Mouse (Mus musculus): ENCODE measurements around the gene Aqp6.

Gene Aqp6

DNA sequence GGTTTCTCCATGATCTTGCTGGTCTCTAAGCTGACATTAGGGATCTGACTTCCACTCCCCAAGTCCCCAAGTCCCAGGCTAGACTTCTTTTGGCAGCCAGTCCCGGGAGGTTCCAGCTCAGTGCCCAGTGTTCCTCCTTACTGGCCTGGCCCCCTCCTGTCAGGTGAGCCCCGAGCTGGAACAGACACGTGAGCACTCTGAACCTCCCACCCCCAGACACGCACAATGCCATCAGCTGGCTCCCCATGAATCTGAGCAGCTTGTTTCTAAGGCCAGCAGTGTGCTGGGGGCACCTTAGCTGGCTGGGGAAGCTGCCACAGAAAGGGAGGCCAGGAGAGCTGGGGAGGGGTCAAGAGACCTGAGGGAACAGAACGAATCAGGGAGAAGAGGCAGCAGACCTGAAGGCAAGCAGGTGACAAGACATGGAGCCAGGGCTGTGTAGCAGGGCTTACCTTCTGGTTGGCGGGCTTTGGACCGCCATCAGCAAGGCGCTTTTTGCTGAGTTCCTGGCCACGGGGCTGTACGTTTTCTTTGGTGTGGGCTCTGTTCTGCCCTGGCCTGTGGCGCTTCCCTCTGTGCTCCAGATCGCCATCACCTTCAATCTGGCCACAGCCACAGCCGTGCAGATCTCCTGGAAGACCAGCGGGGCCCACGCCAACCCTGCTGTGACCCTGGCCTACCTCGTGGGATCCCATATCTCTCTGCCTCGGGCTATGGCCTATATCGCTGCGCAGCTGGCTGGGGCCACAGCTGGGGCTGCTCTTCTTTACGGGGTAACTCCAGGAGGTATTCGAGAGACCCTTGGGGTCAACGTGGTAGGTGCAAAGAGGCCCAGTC, at the start of gene Aqp6:
TSS of gene Aqp6 (plus strand) at position 415 of the 837 bp plus-strand sequence.
- DNase-seq (ENCODE audit: low read depth), result no peak

DNA sequence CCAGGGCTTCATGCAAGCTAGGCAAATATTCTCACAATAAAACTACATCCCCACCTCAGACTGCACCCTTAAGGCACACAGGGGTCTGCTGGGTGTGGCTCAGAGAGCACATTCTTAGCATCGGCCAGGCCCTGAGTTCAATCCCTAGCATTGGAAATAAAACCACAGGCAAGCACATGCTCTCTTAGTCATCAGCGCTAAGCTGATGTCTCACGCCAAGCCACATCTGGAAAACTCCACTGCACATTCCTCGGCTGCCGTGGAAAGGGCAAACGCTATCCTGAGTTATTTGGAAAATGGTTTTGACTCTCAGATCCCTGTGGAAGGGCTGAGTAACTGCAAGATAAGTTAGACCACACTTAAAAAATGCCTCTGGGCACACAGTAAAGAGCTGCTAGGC, 47.4 kb upstream of the Aqp6 start:
- DNase-seq (ENCODE audit: low read depth), result no peak

DNA sequence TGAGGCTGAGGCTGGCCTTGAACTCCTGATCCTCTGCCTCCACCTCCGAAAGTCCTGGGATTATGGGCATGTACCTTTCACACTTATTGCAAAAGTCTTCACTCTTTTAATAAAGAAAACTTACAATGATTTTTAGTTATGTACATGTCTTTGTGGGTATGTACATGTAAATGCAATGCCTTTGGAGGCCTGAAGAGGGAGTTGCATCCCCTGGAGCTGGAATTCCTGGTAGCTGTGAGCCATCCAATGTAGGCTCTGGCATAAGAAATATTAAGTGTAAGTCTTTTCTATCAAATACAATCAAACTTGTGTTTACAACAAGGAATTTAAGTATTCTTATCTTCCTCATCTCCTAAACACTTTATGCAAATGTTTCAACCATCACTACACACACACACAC, 42.3 kb upstream of the Aqp6 start:
- no peak for DNase-seq (ENCODE audit: low read depth)

DNA sequence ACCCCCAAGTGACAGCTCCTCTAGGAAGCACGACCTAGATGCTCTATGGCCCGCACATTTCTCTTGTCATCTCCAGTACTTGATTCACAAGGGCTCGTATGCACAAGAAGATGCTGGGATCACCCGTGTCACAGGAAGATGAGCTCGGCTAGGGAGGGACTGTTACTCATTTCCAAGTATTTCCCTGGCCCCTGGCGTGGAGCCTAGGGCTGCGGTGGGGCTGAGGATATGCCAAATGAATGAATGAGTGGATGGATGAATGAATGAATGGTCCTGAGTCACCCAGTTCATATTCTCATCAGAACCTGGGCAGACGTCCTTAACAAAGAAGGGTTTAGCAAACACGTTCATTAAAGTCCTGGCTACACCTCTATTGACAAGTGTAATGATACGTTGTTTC, 41.0 kb upstream of the Aqp6 start:
- DNase-seq (ENCODE audit: low read depth), result no peak

DNA sequence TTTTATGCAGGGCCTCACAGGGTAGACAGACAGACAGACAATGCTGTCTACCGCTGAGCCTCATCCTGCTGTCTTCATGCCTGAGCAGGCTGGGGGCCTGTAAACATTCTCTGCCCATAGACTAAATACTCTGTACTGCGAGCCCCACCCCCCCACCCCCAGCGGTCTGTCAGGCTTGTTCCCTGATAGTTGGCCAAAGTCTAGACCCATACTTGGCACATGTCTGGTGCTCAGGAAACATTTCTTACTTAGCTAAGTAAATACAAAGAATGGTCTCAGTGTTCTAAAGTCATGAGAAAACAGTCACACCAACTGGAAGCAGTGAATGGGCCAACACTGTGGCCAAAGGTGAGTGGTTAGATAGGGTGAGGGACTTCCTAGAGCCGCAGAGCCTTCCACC, 33.8 kb upstream of the Aqp6 start:
- no peak for DNase-seq (ENCODE audit: low read depth)

DNA sequence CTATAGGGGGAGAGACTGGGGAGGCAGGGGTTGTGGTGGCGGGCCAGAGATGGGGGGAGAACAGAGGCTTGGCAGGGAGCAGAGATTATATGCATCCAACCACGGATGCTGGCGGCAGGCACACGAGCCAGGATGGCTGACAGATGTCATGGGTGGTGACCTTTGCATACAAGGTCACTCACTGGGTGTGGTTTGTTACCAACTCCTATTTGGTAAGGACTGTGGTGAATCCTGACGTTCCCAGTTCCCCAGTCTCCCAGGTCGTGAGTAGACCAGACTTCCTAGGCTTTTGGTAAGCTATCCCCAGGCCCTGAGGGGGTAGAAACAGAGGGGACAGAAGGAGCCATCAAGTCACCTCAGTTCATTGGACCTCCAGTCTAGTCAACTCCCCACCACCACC, 32.5 kb upstream of the Aqp6 start:
- DNase-seq (ENCODE audit: low read depth), result no peak

DNA sequence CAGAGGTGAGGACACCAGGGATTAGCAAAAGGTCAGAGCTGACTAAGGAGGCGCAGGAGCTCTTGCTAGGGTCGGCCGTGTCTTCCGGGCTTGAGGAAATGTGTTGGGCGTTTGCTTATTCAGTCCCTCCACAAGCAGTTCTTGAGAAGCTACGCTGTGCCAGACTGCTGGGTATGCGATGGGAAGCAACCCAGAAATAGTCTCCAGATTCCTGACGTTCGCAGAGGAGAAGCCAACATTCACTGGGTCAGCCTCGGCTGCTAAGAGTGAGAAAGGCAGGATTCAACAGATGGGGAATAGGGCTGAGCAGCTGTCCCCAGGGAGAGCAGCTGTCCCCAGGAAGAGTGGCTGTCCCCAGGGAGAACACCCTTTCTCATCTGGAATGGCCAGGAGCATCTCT, 32.1 kb upstream of the Aqp6 start:
- no peak for DNase-seq (ENCODE audit: low read depth)

DNA sequence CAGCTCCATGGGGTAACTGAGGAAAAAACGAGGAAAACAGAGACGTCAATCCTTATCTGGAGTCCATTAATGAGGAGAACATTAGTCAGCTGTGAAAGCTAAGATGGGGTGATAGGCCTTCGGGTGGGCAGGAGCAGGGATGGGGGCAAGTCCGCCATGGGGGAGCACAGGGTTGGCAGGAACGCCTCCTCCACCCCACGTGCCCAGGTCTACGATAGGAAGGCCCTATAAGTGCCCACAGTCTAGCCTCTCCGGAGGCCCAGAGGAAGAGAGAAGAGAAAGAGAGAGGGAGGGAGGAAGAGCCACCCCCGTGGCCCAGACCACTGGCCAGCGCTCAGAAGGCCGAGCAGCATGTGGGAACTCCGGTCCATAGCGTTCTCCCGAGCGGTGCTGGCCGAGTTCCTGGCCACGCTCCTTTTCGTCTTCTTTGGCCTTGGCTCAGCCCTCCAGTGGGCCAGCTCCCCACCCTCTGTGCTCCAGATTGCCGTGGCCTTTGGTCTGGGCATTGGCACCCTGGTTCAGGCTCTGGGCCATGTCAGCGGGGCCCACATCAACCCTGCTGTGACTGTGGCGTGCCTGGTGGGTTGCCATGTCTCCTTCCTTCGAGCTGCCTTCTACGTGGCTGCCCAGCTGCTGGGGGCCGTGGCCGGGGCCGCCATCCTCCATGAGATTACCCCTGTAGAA, 22.3 kb upstream of the Aqp6 start, which contains the start of gene Aqp2:
TSS of gene Aqp2 (plus strand) at position 254 of the 684 bp plus-strand sequence.
- no peak for DNase-seq (ENCODE audit: low read depth)

DNA sequence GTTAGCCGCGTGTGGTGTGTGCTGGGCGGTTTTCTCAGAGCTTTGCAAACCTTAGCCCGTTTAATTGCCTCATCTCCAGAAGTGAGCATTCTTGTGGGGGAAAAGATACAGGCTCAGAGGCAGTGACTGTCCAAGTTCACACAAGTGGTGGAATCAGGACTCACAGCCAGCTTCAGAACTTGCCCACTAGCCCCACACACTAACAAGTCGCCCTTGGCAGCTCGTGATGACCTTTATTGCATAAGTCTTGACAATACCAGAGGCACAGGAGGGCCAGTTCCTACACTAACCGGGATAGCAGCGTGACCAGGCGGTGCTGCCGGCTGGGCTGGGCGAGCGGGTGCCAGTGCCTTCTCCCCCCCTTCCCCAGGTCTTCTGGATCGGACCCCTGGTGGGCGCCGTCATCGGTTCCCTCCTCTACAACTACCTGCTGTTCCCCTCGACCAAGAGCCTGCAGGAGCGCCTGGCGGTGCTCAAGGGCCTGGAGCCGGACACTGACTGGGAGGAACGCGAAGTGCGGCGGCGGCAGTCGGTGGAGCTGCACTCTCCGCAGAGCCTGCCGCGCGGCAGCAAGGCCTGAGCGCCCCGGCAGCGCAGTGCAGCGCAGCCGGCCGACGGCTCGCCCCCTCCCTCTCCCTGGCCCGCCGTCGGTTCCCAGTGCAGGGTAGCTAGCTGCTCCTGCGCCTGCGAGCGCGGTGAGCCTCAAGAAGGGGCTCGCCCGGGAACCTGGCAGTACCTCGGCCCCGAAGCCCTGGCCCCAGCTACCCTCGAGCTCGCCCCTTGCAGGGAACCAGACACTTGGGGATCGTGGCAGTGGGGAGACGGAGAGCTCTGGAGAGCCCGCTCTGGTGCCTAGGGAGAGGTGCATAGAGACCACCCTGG, 17.5 kb upstream of the Aqp6 start:
- DNase-seq (ENCODE audit: low read depth), result no peak

DNA sequence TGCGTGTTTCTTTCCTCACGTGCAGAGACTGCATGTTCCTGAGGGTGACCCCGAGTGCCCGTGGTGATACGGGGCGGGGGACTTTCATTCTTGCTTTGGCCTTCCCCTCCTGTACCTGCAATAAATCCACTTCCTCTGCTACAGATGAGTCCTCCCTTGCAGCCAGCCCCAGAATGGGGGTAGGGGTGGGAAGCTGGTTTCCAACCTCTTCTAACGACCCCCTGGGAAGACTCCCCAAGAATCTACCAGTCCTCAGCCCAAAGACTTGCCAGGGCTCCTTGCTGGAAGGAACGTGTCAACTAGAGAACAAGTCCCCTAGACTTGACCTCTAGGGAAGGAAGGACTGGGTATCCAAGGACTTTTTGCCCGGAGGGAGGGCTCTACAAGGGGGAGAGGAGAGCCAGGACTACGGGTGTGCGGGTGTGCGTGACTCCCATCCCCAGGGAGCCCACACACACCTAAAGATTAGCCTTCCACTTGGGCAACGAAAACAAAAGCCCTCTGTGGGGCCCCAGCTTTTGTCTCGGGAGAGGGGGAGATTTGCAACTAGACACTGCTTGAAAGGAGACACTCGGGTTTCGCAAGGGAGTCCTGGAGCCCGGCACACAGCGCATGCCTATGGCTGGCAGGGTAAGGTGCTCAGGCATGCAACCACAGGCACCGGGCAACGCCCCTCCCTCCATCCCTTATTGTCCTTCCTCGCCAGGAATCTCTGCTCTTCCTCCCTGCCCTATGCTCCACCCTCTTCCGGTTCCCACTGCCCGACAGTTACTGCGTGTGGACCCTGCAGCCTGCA, 16.6 kb upstream of the Aqp6 start:
- DNase-seq (ENCODE audit: low read depth), result peak; percentile 48

DNA sequence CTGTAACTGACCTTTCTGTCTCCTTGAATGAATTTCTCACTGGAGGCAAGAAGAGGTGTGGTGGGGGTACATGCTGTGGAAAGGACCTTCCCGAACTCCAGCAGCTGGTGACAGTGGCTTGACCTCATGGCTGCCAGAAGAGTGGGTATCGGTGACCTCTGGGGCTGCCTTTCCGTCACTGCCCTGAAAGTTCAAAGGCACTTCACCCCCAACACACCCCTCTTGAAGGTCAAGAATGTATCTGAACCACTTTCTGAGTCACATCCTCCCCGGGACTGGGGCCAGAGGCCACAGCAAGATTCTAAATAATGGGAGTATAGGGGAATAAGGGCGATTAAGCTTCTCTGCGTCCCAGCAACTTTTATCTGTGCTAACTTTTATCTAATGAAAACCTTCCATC, 15.5 kb upstream of the Aqp6 start:
- DNase-seq (ENCODE audit: low read depth), result peak; percentile 63

DNA sequence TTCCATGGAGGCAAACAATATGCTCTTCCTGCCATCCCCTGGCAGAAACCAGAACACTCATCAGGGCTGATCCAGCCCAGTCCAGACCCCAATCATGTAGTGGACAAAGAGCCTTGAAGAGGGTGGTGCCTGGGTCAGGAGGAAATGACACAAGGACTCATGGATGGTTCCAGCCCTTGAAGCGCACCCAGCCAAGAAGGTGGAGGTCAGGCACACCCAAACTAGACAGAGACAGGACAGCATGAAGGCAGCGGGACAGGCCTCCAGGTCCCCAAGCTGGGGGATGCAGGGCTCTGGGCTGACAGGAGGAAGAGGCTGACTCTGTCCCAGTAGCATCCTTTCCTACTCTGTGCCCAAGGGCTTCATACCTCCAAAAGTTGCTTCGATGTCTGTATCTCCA, 14.7 kb upstream of the Aqp6 start:
- DNase-seq (ENCODE audit: low read depth), result no peak

DNA sequence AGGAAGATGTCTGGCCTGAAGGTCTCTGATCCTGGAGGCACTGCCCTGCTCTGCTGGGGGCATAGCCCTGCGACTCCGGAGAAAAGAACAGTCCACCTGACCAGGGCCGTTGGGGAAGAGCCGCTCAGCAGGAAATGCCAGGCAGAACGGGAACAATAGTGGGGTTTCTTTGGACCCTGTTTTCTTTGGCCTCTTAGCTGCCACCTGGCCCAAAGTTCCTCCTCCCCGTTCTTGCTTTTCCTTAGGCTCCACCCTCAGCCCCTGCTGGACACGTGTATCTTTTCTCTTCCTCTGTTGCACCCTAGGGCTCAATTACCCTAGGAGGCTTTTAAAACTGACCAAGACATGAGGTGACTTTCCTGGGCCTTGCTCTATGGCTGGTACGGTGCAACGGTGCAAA, 12.0 kb upstream of the Aqp6 start:
- peak; percentile 26 for DNase-seq (ENCODE audit: low read depth)

DNA sequence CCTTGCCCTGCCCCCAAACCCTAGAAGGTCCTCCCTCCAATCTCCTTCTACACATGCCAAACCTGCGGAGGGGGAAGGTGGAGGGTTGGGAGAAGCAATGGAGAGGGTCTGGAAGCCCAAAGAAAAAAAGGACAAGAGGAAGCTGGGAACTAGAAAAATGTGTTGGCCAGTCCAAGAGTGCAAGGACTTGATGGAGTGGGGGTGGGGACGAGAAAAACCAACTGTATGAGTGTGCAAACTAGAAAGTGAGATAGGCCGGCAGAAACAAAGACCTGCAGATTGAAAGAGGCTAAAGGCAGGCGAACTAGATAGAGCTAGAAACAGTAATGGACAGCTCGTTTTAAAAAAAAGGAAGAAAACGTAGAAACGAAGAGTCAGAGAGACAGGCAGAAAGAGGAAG, 11.5 kb upstream of the Aqp6 start:
- DNase-seq (ENCODE audit: low read depth), result no peak

DNA sequence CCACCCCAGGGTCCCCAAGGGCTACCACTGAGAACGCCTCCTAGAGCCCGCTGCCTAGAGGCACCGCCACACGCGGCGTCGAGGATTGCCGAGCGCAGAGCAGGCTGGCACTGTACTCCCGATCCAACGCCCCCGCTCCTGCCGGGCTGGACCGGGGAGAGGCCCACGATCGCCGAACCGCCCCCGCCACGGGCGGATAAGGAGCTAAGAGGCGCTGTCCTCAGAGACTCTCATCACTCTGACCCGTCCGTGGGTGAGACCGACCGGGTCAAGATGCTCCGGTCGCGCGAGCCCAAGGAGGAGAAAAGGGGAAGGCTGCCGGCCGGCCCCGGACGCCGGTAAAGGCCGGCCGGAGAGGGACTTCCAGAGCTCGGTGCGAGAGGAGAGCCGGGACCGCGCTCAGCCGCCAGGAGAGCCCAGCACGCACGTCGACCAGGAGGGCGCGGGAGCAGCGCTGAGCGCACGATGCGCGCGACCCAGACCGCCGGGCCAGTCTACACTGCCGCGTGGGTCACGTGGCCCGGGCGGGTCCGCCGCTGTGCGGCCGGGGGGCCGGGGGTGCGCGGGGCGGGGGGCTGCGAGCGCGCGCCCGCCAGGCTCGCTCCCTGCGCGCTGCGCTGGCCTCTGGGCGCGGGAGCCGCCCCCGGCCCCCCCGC, 10.6 kb upstream of the Aqp6 start, which contains the start of gene Aqp5:
TSS of gene Aqp5 (plus strand) at position 354 of the 656 bp plus-strand sequence.
- no peak for DNase-seq (ENCODE audit: low read depth)

DNA sequence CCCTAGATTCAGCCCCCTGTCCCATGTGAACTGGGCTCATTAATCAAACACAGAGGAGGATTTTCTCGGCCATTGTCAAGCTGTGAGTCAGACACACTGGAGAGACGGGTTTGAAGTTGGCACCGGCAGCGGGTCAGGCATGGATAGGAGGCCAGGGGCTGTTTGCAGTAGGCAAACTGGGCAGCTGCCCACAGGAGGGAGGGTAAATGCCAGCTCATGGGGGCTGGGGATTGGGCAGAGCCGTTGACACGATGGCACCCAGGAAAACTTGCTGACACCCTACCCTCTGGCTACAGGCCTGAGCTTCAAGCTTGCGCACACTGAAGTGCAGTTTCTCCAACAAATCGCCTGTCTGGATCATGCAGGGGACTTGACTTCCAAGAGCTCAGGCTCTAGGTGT, 9.0 kb upstream of the Aqp6 start:
- DNase-seq (ENCODE audit: low read depth), result no peak

DNA sequence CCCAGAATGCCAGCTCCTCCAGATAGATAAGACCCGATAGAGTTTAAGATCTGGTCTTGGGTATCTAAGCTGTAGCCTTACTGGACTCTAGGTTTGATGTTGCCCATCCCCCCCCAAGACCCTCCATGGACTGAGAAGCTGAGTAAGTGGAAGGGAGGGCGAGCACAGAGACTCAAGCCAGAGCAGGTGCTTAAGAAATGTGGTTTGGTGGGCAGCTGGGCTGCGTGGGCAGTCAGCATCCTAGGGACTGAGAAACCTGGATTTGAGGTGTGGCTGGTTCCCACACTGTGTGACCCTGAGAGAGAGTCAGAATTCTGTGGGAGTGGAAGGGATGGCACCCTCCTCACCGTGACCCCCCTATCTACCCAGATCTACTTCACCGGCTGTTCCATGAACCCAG, 8.3 kb upstream of the Aqp6 start:
- no peak for DNase-seq (ENCODE audit: low read depth)

DNA sequence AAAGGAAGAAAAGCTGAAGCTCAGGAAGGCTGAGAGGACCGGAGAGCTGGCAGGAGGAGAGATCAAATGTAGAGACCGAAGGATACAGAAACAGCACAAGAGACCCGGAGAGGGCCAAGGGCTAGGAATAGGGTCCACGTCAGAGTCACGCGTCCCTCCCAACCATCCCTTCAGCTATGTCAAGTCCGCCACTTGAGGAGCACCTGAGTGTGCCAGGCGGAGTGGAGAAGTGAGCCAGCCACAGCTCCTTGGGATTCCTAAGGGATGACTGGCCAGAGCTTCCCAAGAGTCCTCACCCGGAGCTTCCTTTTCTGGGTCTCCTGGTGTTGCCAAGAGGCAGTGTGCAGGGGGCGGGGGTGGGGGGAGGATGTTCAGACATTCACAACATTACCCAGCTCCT, 6.2 kb upstream of the Aqp6 start:
- DNase-seq (ENCODE audit: low read depth), result no peak

DNA sequence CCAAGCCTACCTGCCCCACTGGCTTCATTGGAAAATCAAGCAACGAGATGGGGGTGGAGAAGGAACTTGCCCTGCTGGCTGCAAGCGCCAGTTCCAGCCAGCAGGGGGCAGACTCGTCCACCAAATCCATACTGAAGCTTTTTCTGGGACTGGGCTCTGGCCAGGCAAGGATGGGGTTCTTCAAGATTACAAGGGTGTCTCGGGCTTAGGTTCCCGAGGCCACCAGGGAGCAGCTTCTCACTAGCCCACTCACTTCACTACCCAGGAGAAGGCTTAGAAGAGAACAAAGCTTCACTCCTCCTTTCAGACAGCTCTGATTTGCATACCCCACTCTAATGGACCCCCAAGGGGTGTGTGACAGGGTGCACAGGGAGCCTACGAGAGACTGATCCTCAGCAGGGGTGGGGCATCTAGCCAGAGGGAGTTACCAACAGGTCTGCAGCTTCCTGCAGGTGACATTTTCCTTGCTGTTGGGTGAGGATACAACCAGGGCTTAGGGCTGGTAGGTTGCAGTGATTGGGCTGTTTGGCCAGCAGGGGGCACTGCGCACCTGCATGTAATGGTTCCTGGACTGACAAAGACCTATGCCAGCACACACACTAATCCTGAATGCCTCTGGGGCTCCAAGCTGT, 5.0 kb upstream of the Aqp6 start:
- peak; percentile 90 for DNase-seq (ENCODE audit: low read depth)

DNA sequence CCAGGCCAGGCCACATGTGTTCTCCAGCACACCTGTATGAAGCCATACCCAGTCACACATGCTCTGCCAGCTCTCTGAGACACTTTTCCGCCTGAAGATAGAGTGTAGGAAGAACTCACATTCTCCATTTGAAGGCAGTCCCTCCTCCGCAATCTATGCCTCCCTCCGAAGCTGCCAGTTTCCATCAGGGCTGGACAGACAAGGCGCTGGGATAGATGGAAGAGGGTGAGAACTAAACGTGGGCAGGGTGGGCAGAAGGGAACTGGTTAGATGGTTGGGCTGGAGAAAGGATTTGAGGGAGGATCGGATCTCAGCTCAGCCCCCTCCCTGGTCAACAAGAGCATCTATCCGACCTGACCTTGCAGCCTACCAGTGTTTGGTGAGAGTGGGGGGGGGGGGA, 4.4 kb upstream of the Aqp6 start:
- DNase-seq (ENCODE audit: low read depth), result no peak

DNA sequence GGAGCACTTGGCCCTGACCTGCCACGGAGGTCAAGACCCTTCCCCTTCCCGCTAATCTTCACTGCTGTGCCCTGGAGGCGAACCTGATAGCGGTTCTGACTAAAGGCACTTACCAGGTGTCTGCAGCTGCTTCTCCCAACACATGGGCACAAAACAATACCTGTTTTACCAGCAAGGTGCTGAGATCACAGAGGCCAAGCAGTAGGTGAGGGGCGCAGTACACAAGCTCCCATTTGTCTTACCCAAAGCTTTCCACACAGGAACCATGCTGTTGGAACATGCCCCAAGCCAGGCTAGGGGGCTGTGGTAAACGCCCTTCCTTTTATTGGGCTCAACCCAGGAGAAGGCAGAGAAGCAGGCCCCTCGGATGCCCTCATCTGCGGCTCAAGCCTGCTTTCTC, 3.6 kb upstream of the Aqp6 start:
- DNase-seq (ENCODE audit: low read depth), result no peak
